Mouse (Mus musculus) erythroblast, embryonic 14.5 days (primary cell): Measurements from ENCODE around the gene Adam12.

Experiments used
- GATA1 ChIP-seq: IDR thresholded peaks from 2 replicates; pipeline ENCODE4 v1.6.1; 2012; ENCODE audit warnings: low read length, inconsistent platforms, mixed read lengths
- TAL1 ChIP-seq: IDR thresholded peaks from 3 replicates; pipeline ENCODE4 v1.6.1; 2012; ENCODE audit warnings: low read length, inconsistent platforms, mixed read lengths

DNA sequence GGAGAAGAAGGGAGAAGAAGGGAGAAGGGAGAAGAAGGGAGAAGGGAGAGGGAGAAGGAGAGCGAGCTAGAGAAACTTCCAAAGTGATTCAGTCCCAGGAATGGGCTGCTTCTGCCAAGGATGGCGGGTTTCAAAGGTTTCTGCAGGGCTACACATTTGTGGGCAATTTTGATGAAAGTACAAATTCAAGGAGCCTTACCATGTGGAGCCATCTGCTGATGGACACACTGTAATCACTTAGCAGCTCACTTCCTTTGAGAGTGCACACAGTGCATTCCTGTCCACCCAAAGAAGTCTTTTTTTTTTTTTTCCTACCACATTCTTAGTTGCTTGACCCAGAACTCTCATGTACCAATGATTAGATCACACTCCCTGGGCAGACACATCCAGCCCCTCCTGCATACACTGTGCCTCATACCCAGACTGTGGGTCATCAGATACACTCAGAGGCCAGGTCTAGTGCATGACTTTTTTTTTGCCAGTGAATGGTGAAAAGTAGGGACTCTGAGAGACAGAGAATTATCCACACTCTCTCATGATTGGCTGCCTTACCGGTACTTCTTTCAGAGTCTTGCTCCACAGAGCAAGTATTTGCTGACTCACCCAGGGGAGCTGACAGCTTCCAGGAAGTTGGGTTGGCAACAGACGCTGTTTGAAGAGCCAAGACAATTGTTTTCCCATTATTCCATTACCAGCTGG lies 29.2 kb upstream of the Adam12 start:
- TF ChIP-seq GATA1 (no peak), TAL1 (no peak)
